Mouse (Mus musculus) kidney, adult 9 months (tissue): ENCODE data around the gene Gm10309.

Source experiments
- DNase-seq: peaks from one replicate; pipeline ENCODE4 v3.0.0; 2022

Gene Gm10309

GRCm38 (mm10) chr17:86467291-86467898 is 37.6 kb downstream of the Gm10309 start:
- DNase-seq = no peak

- DNase-seq = no peak
Measured at GRCm38 (mm10) chr17:86466871-86467270, 38.2 kb downstream of the Gm10309 start.

GRCm38 (mm10) chr17:86466412-86466811 is 38.6 kb downstream of the Gm10309 start:
- DNase-seq = no peak

- DNase-seq = peak; percentile 55
Measured at GRCm38 (mm10) chr17:86465865-86466264, 39.2 kb downstream of the Gm10309 start.

GRCm38 (mm10) chr17:86464689-86465363 is 40.2 kb downstream of the Gm10309 start:
- peak; percentile 59 for DNase-seq

- no peak for DNase-seq
Measured at GRCm38 (mm10) chr17:86464197-86464596, 40.8 kb downstream of the Gm10309 start.

GRCm38 (mm10) chr17:86463369-86463768 is 41.7 kb downstream of the Gm10309 start:
- DNase-seq = no peak

GRCm38 (mm10) chr17:86460645-86461430 is 44.2 kb downstream of the Gm10309 start:
- no peak for DNase-seq

GRCm38 (mm10) chr17:86458302-86458980 is 46.6 kb downstream of the Gm10309 start:
- DNase-seq = no peak

- DNase-seq = no peak
Measured at GRCm38 (mm10) chr17:86456512-86456911, 48.5 kb downstream of the Gm10309 start.

GRCm38 (mm10) chr17:86454351-86454706 is 50.7 kb downstream of the Gm10309 start:
- DNase-seq = no peak

- DNase-seq = no peak
Measured at GRCm38 (mm10) chr17:86453673-86454350, 51.2 kb downstream of the Gm10309 start.

GRCm38 (mm10) chr17:86452934-86453333 is 52.1 kb downstream of the Gm10309 start:
- no peak for DNase-seq
